Mouse (Mus musculus) left cerebral cortex, adult 11 months (tissue): ENCODE data around the gene Lmx1b.

ENCODE experiments used
- DNase-seq: peaks from one replicate; pipeline ENCODE4 v3.0.0; 2022; ENCODE audit warnings: low spot score

The Lmx1b gene

DNA sequence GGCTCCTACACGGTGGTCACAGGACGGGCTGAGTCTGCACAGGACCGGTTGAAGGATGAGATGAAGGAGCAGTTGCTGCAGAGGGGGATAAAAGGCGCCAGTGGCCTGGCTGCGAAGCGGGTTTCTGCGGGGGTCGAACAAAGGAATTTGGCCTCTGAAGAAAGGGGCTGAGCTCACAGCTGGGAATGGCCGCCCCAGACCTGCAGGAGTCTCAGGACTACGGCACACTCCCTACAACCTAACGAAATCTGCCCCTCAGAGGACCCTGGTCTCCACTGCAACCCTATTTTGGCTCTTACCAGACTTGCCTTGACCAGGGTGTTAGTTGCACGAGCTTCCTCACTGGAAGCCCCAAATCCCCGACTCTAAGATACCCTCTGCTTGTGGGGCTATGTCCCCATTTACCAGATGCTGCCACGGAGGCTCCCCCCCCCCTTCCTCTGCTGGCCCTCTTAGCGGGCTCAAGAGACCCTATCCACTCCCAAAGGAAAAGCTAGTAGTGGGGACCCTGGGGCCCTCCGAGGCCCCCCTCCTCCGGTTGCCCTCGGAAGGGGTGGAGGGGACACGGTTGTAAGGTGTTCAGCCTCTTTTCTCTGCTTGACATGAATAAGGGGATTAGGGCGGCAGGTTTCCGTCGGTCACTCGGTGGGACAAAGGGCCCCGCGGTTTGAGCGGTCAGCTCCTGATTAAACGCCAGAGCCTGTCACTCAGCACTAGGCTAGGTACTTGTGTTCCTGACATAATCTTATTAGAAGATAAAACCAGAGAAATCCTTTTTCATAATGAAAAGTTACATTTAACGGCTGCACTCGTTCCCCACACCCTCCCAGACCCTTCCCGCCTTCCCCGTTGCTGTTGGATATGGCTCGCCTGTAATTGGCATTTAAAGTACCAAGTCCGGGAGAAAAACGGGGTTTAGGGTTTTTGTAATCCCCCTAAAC, 10.0 kb downstream of the Lmx1b start:
- DNase-seq: no peak

DNA sequence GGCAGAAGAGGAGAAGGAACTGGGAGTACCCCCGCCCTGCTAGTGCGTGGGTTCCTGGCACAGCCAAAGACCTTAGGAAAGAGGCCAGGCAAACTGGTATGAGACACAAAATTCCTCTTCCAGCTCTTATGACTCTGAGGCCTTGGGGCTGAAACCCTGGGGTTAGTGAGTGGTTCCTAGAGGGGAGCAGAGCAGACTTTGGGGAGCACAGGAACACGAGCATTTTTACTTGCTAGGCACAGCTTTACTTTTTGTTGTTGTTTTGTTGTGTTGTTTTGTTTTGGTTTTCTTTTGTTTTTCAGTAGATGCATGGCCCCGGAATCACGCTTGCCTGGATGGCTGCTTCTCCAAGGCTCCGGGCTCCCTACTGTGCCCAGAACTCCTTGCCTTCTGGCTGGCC, 10.7 kb downstream of the Lmx1b start:
- no peak for DNase-seq

DNA sequence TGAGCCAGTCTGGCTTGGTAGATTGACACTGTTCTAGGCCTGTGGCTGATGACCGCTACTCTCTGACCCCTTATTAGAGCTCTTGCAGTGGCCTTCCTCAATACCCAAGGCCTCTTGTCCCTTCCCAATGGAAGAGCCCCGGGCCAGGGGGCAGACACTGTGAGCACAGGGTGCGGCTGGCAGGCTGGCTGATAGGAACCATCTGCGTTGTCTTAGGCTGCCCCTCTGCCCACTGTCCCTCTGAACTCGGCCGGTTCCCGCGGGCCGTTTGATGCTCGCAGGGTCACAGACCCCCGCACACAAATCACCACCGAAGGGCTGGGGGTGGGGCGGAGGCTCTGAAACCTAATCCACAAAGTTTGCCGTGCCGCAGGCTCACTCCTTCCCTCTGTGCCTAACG, 11.5 kb downstream of the Lmx1b start:
- DNase-seq: no peak

DNA sequence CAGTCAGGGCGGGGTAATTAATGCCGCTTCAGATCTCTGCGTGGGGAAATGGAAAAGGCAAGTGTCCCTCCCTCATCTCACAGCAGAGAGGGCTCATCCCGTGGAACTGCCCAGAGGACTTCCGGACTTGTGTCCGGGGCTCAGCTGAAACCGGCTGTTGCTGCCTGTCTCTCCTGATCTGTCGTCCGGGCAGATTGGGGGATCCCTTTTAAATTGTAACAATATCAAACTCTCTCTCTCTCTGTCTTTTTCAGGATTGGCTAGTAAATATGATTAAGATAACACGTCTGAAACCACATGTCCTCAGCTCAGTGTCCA, 13.3 kb downstream of the Lmx1b start:
- no peak for DNase-seq

DNA sequence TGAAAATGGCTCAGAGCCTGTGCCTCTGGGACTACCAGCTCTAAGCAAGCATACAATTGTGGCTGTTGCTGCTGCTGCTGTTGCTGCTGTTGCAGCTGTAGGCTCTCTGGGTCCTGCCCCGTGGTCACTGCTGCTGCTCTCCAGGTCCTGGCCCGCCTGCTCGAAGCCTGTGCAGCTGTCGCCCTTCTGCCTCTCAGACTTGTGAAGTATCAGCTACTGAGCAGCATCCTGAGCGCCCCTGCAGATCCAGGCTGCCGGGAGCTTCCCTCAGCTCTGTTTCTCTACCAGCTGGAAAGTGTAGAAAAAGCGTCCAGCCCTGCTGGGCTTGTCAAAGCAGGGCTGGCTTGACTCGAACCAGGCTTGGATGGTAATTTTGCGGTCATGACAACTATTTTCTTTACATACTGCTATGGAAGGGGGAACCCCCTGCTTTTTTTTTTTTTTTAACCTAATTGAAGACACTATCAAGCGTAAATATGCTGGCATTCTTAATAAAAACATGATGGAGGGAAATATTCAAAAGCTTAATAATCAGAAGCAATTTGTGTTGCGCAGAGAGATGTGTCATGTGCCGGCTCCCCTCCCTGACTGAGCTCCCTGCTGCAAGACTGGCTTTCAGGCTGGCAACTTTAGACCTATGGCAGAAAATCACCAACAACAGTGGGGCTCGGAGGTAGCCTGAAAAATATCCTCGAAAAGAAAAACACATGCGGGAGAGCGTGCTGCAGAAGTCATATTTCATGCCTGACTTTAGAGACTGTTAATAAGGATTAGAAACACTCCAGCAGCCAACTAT, 13.9 kb downstream of the Lmx1b start:
- no peak for DNase-seq

DNA sequence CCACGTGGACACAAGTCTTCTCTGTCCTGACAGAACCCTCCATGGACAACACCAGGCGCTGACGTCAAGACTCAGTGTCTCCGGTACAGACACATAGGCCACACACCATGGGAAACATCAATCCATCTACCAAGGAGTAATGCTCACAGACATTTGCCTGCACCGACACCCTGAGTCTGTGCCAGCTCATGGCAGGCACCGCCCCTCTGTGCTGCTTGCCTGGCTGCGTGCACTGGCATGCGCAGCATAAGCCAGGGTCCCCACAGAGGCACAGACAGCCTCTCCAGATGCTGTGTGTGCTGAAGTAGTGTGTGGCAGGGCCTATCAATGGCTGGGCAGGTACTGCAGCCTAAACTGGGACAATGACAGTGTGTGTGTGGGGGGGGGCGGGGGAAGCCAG, 22.6 kb downstream of the Lmx1b start:
- no peak for DNase-seq

DNA sequence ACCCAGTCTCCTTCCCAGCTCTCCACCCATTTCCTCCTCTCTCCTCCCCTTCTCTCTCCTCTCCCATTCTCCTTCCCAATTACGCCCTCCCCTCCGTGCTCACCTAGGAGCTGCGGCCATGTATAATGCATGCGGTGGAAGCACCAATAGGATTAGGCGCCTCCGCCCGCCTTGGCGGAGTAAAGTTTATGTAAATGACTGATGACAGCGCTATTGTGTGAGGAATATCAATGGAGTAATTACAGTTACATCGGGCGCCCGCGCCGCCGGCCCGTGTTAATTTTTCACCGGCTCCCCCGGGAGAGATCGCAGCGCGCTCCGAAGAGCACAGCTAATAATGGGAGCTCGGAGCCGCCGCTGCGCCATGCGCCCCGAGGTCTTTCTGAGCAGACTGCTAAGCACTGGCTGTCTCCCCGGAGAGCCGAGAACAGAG, 23.9 kb downstream of the Lmx1b start:
- peak; percentile 39 for DNase-seq

DNA sequence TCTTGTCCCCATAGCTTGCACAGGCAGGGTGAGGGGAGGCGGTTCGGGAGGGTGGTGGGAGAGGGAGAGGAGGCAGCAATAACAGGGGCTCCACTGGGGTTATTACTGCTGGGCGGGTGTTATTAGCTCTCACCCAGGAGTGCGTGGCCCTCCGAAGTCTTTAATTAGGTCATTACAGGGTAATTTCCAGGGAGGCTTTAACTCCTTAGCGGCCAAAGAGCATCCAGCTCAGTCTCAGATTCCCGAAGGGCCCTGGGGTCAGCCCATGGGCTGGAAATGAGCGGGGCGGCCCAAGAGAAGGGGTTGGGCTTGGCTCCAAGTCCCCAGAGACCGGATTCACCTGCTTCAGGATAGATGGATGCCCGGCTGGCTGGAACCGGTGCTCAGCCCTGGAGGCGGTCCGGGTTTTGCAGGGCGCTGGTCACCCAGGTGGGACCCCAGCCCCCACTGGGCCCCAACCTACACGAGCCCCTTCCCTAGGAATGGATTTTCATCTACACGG, 24.4 kb downstream of the Lmx1b start:
- DNase-seq: no peak

DNA sequence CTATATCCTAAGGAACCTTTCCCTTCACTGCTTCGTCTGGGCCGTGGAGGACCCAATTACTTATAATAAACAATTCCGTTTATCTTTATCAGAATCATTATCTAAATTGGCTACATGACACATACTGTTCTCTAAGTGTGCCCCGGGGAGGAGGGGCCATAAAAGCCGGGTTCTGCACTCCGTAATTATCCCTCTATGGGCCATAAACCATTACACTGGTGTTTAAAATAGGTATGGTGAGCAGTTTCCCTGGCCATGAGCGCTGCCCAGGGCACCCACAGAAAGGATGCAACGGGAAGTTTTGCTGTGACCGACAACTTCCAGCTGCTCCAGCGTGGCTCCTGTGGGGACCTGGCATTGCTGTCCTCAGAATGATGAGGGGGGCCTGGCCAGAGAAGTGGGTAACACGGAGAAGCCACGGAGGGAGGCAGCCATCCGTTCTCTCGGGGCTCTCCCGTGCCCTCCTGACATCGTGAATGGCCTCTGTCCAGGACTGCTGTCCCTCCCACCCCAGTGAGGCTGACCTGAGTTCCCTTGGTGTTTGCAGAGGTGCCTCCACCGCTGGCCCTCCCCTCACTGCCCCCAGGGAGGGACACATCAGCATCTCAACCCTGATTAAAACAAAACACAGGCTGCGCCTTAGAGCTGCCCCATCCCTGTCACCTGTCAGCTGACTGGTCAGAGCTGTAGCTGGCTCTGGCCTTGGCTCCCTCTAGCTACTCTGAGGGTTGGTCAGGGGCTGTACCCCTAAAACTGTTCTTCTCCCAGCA, 34.6 kb downstream of the Lmx1b start:
- DNase-seq: no peak

DNA sequence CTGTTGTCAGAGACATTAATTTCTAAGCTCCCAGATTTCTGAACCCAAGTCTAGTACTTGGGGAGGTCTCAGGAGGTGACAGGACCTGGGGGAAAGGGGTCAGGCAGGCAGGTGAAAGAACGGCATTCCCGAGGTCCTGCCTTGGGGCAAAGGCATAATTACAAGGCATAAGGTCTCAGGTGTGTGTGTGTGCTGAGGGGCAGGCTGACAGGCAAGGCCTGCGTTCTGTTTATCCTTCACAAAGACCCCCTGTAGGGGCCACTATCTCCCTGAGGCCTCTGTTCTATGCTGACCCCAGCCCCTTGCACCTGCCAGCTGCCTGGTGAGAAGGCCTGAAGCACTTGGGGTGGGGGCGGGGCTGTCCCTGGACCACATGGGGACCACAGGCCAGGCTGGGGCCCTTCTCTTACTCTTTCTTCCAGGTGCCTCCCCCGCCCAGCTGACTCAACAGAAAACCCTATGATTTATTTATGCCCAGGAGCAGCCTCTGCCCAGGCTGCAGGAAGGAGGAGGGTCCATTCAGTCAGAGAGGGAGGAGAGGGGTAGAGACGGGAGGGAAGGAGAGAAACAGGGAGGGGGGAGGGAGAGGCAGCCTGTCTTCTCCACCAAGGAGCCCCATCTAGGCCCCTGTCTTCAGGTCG, 35.3 kb downstream of the Lmx1b start:
- DNase-seq: no peak

DNA sequence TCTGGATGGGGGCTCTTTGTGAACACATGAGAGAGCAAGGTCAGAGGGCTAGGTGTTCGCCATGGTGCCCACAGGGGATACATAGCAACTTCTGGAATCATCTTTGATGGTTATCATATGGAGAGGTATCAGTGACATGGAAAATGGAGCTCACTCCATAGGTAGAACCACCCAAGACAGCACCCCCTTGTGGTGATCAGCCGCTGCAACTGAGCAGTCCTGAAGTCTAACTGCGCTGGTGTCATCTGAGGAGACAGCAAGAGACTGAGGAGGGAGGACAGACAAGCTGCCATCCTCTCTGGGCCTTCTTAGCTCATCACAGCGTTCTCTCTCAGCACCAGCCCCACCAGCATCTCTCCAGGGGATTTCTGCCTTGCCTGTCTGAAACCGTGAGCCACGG, 39.8 kb downstream of the Lmx1b start:
- DNase-seq: no peak

DNA sequence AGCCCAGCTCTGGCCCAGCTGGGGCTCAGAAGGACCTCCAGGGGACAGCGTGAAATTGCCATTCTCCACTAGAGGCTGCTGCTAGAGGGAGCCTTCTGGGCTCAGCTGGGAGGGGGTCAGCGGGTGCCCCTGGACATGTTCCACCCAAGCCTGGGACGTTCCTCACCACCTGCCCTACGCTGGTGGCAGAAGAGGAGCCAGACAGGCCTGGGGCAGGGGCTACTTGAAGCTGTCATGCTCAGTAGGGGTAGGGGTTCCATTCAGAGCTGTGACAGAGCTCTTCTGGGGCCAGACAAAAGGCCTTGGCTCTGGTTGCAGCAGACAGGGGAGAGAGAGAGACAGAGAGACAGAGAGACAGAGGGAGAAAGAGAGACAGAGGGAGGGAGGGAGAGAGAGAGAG, 42.9 kb downstream of the Lmx1b start:
- DNase-seq: no peak

DNA sequence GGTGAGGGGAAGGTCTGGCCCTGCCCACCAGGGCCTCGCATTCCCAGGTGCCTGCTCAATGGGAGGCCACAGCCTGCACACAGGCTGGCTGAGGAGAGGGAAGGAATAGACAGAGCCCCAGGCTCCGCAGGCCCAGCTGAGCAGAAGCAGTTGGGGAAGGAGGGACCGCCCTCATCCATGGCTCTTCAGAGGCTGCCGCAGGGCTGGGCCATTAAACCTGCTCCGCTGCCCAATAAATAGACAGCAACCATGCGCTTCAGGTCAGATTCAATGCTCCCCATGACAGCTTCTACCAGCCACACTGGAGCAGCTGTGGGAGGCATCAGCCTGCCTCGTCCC, 45.3 kb downstream of the Lmx1b start:
- DNase-seq: no peak

DNA sequence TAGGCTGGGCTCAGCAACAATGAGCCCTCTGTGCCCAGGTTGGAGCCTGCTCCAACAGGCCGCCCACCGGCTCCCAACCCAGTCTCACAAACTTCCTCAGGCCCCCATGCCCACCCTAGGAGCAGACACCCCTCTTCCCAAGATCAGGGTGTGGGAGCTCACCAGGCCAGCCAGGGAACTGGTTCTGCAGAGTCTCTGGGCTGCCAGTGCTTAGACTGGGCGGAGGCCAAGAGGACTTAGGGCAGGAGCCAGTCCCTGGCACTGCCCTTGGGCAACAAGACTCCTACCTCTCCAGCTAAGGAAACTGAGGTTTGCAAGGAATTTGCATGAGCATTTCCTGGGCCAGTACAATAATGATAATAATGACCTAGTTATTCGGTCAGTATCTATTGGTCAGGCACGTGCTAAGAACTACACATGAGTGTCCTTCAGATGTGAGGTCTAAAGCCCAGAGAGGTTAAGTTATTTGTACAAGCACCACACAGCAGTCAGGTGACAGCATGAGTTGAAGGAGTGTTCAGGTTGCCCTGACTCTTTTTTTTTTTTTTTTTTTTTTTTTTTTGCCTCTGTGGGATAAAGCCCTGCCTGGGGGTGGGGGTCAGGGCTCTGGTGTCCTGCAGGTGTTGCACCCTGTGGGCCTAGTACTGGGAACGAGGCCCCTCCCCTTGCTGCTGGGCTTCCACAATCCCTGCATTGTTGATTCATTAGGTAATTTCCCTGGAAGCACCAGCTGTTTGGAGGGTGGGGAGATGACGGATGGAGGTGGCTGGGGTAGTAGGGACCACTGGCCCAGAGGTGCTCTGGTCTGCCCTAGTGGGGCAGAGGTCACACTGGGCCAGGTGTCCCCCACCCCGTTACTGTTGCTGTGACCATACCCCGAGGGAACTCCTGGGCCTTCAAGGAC, 45.9 kb downstream of the Lmx1b start:
- DNase-seq: no peak

DNA sequence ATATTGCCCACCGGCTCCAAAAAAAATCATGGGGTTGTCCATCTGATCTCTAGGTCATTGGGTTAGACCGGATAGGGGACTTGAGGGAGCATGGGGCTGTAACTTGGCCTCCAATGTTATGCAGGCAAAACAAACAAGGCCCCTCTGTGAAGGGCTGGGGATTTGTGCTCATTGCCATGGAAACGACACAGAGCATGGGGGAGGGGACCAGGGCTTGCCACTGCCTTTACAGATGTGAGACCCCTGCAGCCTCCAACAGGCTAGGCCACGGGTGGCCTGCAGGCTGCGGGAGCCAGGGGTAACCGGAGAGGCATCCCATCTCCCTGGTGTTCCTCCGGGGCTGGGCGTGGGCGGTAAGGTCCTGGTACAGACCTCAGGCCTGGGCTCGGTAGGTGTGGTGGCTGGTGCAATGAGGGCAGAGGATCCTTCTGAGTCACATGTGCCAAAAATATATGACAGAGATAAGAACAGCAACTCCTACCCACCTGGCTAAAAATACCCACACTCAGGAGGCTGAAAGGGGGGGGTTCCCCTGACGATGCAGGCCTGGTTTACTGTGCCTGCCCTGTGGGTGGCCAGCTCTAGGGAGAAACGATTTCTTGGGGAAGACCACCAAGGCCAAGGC, 47.3 kb downstream of the Lmx1b start:
- peak; percentile 51 for DNase-seq

DNA sequence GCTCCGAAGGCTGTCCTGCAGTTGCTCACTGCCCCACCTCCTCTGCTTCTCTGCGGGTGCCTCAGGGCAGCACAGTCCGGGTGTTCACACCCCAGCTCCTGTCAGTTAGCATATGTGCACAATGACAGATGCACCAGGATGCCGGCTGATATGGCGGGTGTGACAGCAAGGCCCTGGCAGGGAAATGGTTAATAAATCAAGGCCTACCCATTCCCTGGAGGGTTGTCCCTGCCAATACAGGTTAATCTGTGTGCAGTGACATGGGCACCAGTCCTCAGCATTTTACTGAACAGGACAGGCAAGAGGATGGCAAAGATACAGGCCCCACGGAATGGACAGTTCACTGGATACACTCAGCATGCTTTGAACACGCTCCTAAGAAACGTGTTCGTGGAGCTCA, 51.0 kb downstream of the Lmx1b start:
- DNase-seq: no peak

DNA sequence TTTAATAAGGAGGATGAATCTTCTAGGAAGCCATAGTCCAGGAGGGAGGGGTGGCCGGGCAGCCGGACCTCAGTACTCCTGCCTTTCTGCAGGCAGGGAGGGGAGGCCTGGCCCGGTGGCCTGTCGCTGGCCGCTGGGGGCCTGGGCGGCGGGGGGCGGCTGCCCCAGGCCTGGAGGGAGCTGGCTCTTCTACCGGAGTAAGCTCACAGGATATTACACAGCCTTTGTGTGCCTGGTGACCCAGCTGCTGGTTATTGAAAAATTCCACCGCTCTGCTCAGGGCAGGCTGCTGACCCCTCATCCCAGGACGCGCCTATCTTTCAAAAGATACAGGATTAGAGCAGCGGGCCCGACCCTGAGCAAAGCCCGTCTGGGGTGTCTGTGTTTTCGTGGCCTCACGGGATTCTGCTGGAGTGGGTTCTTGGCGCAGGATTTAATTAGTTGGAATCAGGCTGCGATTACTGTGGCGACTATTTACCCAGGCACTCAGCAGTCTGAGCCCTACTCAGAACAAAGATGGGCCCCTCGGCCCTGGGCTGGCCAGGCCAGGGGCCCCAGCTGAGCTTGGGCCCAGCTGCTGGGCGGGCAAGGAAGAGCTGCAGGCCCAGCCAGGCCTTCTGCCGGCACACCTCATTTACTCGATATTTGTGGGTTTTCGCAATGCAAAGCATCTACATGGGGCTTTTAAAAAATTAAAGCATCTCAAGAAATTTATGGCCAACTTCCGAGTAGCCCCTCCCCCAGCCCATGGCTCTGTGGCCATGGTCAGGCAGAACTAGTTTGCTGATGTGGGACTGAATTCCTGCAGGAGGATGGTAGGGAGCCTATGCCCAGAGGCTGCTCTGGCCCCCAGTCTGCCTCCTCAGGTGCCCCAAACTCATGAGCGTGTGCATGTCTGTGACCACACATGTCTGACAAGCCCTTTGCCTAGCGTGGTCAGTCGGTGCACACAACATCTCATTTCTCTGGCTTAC, 55.1 kb downstream of the Lmx1b start:
- DNase-seq: no peak

DNA sequence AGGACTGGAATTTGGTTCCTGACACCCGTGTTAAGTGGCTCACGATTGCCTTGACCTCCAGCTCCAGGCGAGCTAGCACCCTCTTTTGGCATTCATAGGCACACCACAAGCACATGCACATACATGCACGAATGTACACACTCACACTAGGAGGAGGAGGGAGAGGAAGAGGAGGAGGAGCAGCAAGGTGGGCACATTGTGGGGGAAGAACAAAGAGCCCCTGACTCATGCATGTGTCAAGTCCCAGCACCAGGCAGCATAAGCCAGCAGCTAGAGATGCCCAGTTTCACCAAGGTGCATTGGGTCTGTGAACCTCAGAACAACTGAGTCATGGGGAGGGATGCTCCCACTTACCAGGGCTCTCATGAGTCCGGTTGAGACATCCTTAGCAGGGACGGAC, 56.5 kb downstream of the Lmx1b start:
- no peak for DNase-seq

DNA sequence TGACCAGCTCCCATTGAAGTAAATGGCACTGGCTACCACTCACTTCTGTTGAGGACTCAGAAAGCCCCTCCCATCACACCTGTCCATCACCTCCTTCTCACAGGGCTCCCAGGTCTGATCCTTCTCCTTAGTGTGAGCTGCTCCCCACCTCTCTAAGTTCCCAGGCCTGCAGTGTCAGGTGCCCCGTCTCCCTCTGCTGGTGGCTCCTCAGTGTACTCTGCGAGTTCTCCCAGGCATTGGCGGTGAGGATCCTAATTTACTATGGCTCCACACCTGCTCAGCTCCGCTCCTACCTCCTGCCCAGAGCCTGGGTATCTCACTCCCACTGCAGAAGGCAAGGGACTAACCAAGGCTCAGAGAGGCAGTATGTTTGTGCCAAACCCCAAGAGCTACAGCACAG, 57.0 kb downstream of the Lmx1b start:
- DNase-seq: no peak
